Mouse (Mus musculus) MEL (cell line): ENCODE data around the gene Kdm5a. TPM values are rescaled to one million over a fixed set of nuclear protein-coding genes. Genes with fewer than 3 reads are reported as not detected.

Experiments
- DNase-seq: peaks from one replicate; pipeline ENCODE4 v3.0.0; 2011; ENCODE audit warnings: low read depth, low spot score
- H3K27ac ChIP-seq: 2 replicates; pipeline ENCODE4 v1.5.1; 2012; ENCODE audit warnings: low read depth, mild to moderate bottlenecking, control low read depth, low read length, moderate library complexity; ENCODE audit not compliant: control insufficient read depth
- H3K27me3 ChIP-seq, 2 experiments: fragments of 150-350 bp in 1 of 2; sonication (generic) in 1 of 2; 2 replicates each; pipeline ENCODE4 v1.6.1; 2012; ENCODE audit warnings: low read length in 2 of 2, mild to moderate bottlenecking in 2 of 2, improper control_type of control experiment in 1 of 2, moderate library complexity in 1 of 2; ENCODE audit not compliant: insufficient read depth in 2 of 2, control insufficient read depth in 1 of 2
- H3K36me3 ChIP-seq, 2 experiments: 2 replicates each; pipeline ENCODE4 v1.6.1; 2012 to 2014; ENCODE audit warnings: low read length in 2 of 2, improper control_type of control experiment in 1 of 2, inconsistent platforms in 1 of 2, mild to moderate bottlenecking in 1 of 2; ENCODE audit not compliant: insufficient read depth in 2 of 2, control insufficient read depth in 1 of 2
- H3K4me1 ChIP-seq, 2 experiments: fragments of 150-350 bp in 1 of 2; sonication (generic) in 1 of 2; 2 replicates each; pipeline ENCODE4 v1.6.1; 2012; ENCODE audit warnings: low read length in 2 of 2, improper control_type of control experiment in 1 of 2, mild to moderate bottlenecking in 1 of 2; ENCODE audit not compliant: insufficient read depth in 2 of 2, control insufficient read depth in 1 of 2
- H3K4me3 ChIP-seq, 2 experiments: fragments of 150-350 bp in 1 of 2; sonication (generic) in 1 of 2; 2 replicates each; pipeline ENCODE4 v1.5.1; 2012; ENCODE audit warnings: low read depth in 2 of 2, low read length in 2 of 2, mild to moderate bottlenecking in 2 of 2, moderate library complexity in 2 of 2, control low read depth in 1 of 2, improper control_type of control experiment in 1 of 2; ENCODE audit not compliant: control insufficient read depth in 1 of 2, insufficient read depth in 1 of 2
- H3K79me2 ChIP-seq: 2 replicates; pipeline ENCODE4 v1.6.1; 2012; ENCODE audit warnings: mild to moderate bottlenecking, low read length, moderate library complexity; ENCODE audit not compliant: control insufficient read depth, poor library complexity, insufficient read depth
- H3K9ac ChIP-seq: 2 replicates; pipeline ENCODE4 v1.6.1; 2012; ENCODE audit warnings: low read depth, mild to moderate bottlenecking, control low read depth, low read length, moderate library complexity; ENCODE audit not compliant: control insufficient read depth, poor library complexity, severe bottlenecking
- H3K9me3 ChIP-seq: fragments of 150-350 bp; sonication (generic); replicated peaks from 2 replicates; pipeline ENCODE4 v1.6.1; 2012; ENCODE audit warnings: mild to moderate bottlenecking, low read length, improper control_type of control experiment, moderate library complexity; ENCODE audit not compliant: insufficient read depth
- CHD1 ChIP-seq: IDR thresholded peaks from 2 replicates; pipeline ENCODE4 v1.6.1; 2012; ENCODE audit warnings: low read depth, mild to moderate bottlenecking, inconsistent platforms, low read length, improper control_type of control experiment
- CHD2 ChIP-seq: IDR thresholded peaks from 2 replicates; pipeline ENCODE4 v1.6.1; 2011; ENCODE audit warnings: low read length, improper control_type of control experiment
- CTCF ChIP-seq, 3 experiments: IDR thresholded peaks in 2 of 3; conservative IDR thresholded peaks in 1 of 3; 2 replicates each; pipeline ENCODE4 v1.5.1; 2011 to 2012; ENCODE audit warnings: low read length in 3 of 3, low read depth in 2 of 3, mild to moderate bottlenecking in 2 of 3, improper control_type of control experiment in 1 of 3, inconsistent platforms in 1 of 3, mixed read lengths in 1 of 3, moderate library complexity in 1 of 3; ENCODE audit not compliant: control insufficient read depth in 1 of 3, insufficient read depth in 1 of 3, poor library complexity in 1 of 3, severe bottlenecking in 1 of 3
- ELF1 ChIP-seq: IDR thresholded peaks from 2 replicates; pipeline ENCODE4 v1.6.1; 2014; ENCODE audit warnings: low read depth, mild to moderate bottlenecking, inconsistent platforms, low read length, improper control_type of control experiment, moderate library complexity
- JUND ChIP-seq: IDR thresholded peaks from 2 replicates; pipeline ENCODE4 v1.6.1; 2011; ENCODE audit warnings: low read depth, mild to moderate bottlenecking, improper control_type of control experiment, low read length
- MAFK ChIP-seq: IDR thresholded peaks from 2 replicates; pipeline ENCODE4 v1.6.1; 2011; ENCODE audit warnings: low read depth, mild to moderate bottlenecking, low read length, improper control_type of control experiment, borderline replicate concordance
- MEF2A ChIP-seq: IDR thresholded peaks from 2 replicates; pipeline ENCODE4 v1.6.1; 2014; ENCODE audit warnings: low read depth, mild to moderate bottlenecking, inconsistent platforms, low read length, improper control_type of control experiment; ENCODE audit not compliant: poor library complexity, insufficient replicate concordance, severe bottlenecking; ENCODE audit errors: extremely low read depth
- MXI1 ChIP-seq: IDR thresholded peaks from 2 replicates; pipeline ENCODE4 v1.6.1; 2011; ENCODE audit warnings: mild to moderate bottlenecking, low read depth, low read length, improper control_type of control experiment
- MYB ChIP-seq: IDR thresholded peaks from 2 replicates; pipeline ENCODE4 v1.6.1; 2011; ENCODE audit warnings: mild to moderate bottlenecking, low read depth, low read length, improper control_type of control experiment
- NRF1 ChIP-seq: IDR thresholded peaks from 2 replicates; pipeline ENCODE4 v1.6.1; 2014; ENCODE audit warnings: low read depth, mild to moderate bottlenecking, inconsistent platforms, low read length, improper control_type of control experiment, moderate library complexity; ENCODE audit not compliant: poor library complexity, insufficient read depth, severe bottlenecking
- POLR2A ChIP-seq, 2 experiments: IDR thresholded peaks; 2 replicates each; pipeline ENCODE4 v1.6.1; 2011 to 2012; ENCODE audit warnings: low read length in 2 of 2, mild to moderate bottlenecking in 2 of 2, control low read depth in 1 of 2, improper control_type of control experiment in 1 of 2, low read depth in 1 of 2, moderate library complexity in 1 of 2; ENCODE audit not compliant: control insufficient read depth in 1 of 2, insufficient read depth in 1 of 2, poor library complexity in 1 of 2
- POLR2AphosphoS2 ChIP-seq: IDR thresholded peaks from 2 replicates; pipeline ENCODE4 v1.6.1; 2011; ENCODE audit warnings: low read length, improper control_type of control experiment
- RAD21 ChIP-seq: IDR thresholded peaks from 2 replicates; pipeline ENCODE4 v1.6.1; 2011; ENCODE audit warnings: mild to moderate bottlenecking, low read depth, low read length, improper control_type of control experiment
- RCOR1 ChIP-seq: IDR thresholded peaks from 2 replicates; pipeline ENCODE4 v1.6.1; 2012; ENCODE audit warnings: low read depth, mild to moderate bottlenecking, inconsistent platforms, low read length, improper control_type of control experiment
- SIN3A ChIP-seq: IDR thresholded peaks from 2 replicates; pipeline ENCODE4 v1.6.1; 2012; ENCODE audit warnings: low read length, improper control_type of control experiment, inconsistent platforms
- SMC3 ChIP-seq: IDR thresholded peaks from 2 replicates; pipeline ENCODE4 v1.6.1; 2011; ENCODE audit warnings: low read depth, low read length, improper control_type of control experiment
- TAL1 ChIP-seq: IDR thresholded peaks from 2 replicates; pipeline ENCODE4 v1.6.1; 2012; ENCODE audit warnings: mild to moderate bottlenecking, inconsistent platforms, low read length, moderate library complexity, mixed read lengths
- TBP ChIP-seq: IDR thresholded peaks from 2 replicates; pipeline ENCODE4 v1.8.0; 2011; ENCODE audit warnings: low read depth, low read length, improper control_type of control experiment
- TCF12 ChIP-seq: IDR thresholded peaks from 2 replicates; pipeline ENCODE4 v1.6.1; 2014; ENCODE audit warnings: low read depth, mild to moderate bottlenecking, inconsistent platforms, low read length, improper control_type of control experiment, moderate library complexity
- USF1 ChIP-seq: IDR thresholded peaks from 2 replicates; pipeline ENCODE4 v1.6.1; 2014; ENCODE audit warnings: low read depth, mild to moderate bottlenecking, inconsistent platforms, low read length, improper control_type of control experiment, moderate library complexity
- USF2 ChIP-seq, 2 experiments: IDR thresholded peaks; 2 replicates each; pipeline ENCODE4 v1.6.1; 2011 to 2012; ENCODE audit warnings: improper control_type of control experiment in 2 of 2, low read length in 2 of 2, borderline replicate concordance in 1 of 2, inconsistent platforms in 1 of 2, low read depth in 1 of 2, mild to moderate bottlenecking in 1 of 2; ENCODE audit not compliant: insufficient read depth in 1 of 2
- ZC3H11A ChIP-seq: IDR thresholded peaks from 2 replicates; pipeline ENCODE4 v1.6.1; 2012; ENCODE audit warnings: low read depth, mild to moderate bottlenecking, inconsistent platforms, low read length, improper control_type of control experiment
- ZKSCAN1 ChIP-seq: IDR thresholded peaks from 2 replicates; pipeline ENCODE4 v1.6.1; 2012; ENCODE audit warnings: low read depth, mild to moderate bottlenecking, inconsistent platforms, low read length, improper control_type of control experiment, moderate library complexity
- ZMIZ1 ChIP-seq: IDR thresholded peaks from 2 replicates; pipeline ENCODE4 v1.6.1; 2012; ENCODE audit warnings: low read depth, mild to moderate bottlenecking, inconsistent platforms, low read length, improper control_type of control experiment, moderate library complexity
- polyA plus RNA-seq, 2 experiments: library from polyadenylated mRNA; stranded (reverse) in 1 of 2; unstranded in 1 of 2; fragments of >175 nt in 1 of 2; fragments of >200 nt in 1 of 2; gene quantifications; 2 replicates each; pipeline versions ENCODE4 v1.2.1 to v1.2.4; 2012; ENCODE audit warnings: low replicate concordance in 2 of 2, low read depth in 1 of 2; ENCODE audit not compliant: insufficient read length in 2 of 2, insufficient read depth in 1 of 2, missing spikeins in 1 of 2
- total RNA-seq: library from RNA; depleted of rRNA; stranded (reverse); fragments of 300-350 nt; gene quantifications from 2 replicates; pipeline ENCODE4 v1.2.3, GENCODE M21; 2012

Kdm5a gene
- total and polyA plus RNA-seq, 3 experiments: 45.7 to 303 (median 121) TPM

DNA sequence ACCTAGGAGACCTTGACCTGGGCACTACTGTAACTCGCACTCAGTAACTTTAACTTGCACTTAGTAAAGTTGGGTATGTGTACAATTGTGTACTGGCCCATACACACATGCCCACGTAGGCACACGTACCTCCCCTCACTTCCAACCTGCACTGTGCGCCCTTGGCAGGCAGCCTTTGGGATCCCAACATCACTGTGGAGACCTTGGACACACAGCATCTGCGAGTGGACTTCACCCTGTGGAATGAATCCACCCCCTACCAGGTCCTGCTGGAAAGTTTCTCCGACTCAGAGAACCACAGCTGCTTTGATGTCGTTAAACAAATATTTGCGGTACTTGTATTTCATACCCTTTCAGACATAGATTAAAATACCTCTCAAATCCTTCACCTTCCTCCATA is 111.4 kb downstream of the Kdm5a start:
- Histone ChIP-seq H3K27ac (no peak overlapping the region), H3K9ac (no peak overlapping the region), H3K9me3 (no peaks in the 10 kb centered on the region), H3K4me1 (peaks cover 0 to 25% of the 10 kb centered on the region in 2 experiments; a peak in 2 of 4 replicates), H3K79me2 (peaks cover 10% of the 10 kb centered on the region), H3K4me3 (no peak overlapping the region), H3K27me3 (no peaks in the 10 kb centered on the region), H3K36me3 (peaks cover 12 to 15% of the 10 kb centered on the region in 2 experiments)
- DNase-seq: no peak
- no peak for TF ChIP-seq MYB
- no peak for TF ChIP-seq ZMIZ1
- TF ChIP-seq TBP: no peak
- TF ChIP-seq JUND: no peak
- TF ChIP-seq USF1: no peak
- no peak for TF ChIP-seq TCF12
- no peak for TF ChIP-seq MXI1
- no peak for TF ChIP-seq CHD1
- no peak for TF ChIP-seq TAL1
- no peak for TF ChIP-seq NRF1
- no peak for TF ChIP-seq CHD2
- TF ChIP-seq SIN3A: no peak
- no peak for TF ChIP-seq MAFK
- TF ChIP-seq USF2 (IDR thresholded peaks at IDR 0.05; ENCODE audit: borderline replicate concordance in 1 of 2, insufficient read depth in 1 of 2, low read depth in 1 of 2, low read length in 2 of 2): no peak
- no peak for TF ChIP-seq ZKSCAN1
- TF ChIP-seq SMC3: no peak
- no peak for TF ChIP-seq ZC3H11A
- TF ChIP-seq CTCF (IDR thresholded peaks at IDR 0.05 in 2 of 3, conservative IDR thresholded peaks at IDR 0.05 in 1 of 3; ENCODE audit: control insufficient read depth in 1 of 3, insufficient read depth in 1 of 3, low read depth in 2 of 3, low read length in 3 of 3, poor library complexity in 1 of 3, severe bottlenecking in 1 of 3): no peak
- TF ChIP-seq POLR2A (IDR thresholded peaks at IDR 0.05; ENCODE audit: control insufficient read depth in 1 of 2, insufficient read depth in 1 of 2, low read depth in 1 of 2, low read length in 2 of 2, poor library complexity in 1 of 2): no peak

DNA sequence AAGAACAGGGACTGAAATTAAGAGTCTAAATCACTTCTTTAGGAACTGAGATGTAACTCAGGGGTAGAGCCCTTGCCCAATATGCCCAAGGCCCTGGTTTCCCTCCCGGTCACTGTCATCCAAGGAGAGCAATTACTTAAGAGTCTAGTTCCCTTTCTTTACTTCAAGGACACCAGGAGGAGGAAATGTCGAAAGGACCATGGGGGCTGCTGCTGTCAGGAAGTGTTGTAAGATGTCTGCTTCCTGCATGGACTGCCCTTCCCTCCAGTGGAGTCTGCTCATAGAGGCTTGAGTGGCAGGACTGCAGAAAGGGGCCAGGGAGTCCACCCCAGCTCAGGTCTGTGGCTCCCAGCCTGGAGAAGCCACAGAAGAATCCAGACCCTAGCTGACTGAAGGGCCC is 115.4 kb downstream of the Kdm5a start:
- H3K4me1 ChIP-seq: no peaks in the 10 kb centered on the region; a peak in 1 of 4 replicates
- no peaks in the 10 kb centered on the region for H3K27me3 ChIP-seq
- H3K9me3 ChIP-seq: no peaks in the 10 kb centered on the region
- DNase-seq: no peak
- no peak overlapping the region for H3K27ac ChIP-seq
- no peaks in the 10 kb centered on the region for H3K79me2 ChIP-seq
- TF ChIP-seq ZC3H11A: no peak
- TF ChIP-seq TCF12: no peak
- no peak for TF ChIP-seq ZMIZ1
- TF ChIP-seq POLR2AphosphoS2: no peak
- TF ChIP-seq RAD21: no peak
- no peak for TF ChIP-seq CHD2
- TF ChIP-seq RCOR1: no peak
- TF ChIP-seq POLR2A (IDR thresholded peaks at IDR 0.05; ENCODE audit: control insufficient read depth in 1 of 2, insufficient read depth in 1 of 2, low read depth in 1 of 2, low read length in 2 of 2, poor library complexity in 1 of 2): no peak
- no peak for TF ChIP-seq TBP
- TF ChIP-seq ELF1: no peak
- TF ChIP-seq SMC3: no peak
- TF ChIP-seq MEF2A: no peak
- H3K36me3 ChIP-seq: peaks cover 5 to 10% of the 10 kb centered on the region in 2 experiments
- H3K9ac ChIP-seq: no peak overlapping the region
- no peak overlapping the region for H3K4me3 ChIP-seq
